Mouse (Mus musculus): ENCODE measurements around the gene Ovgp1. TPM values are rescaled to one million over a fixed set of nuclear protein-coding genes. Genes with fewer than 3 reads are reported as not detected.

Gene Ovgp1
- total and polyA plus RNA-seq, 3 experiments: 0.62 to 2.2 TPM; not detected in 1

Other genes with a start within 250 kb of the Ovgp1 start
- 32.3 and 39.7 TPM in 2 replicates for gene Rap1a, start 172.4 kb upstream of the Ovgp1 start, total RNA-seq (2012; rRNA removed)
- 10 to 100 TPM in 1 of 2 experiments, not detected in 1; 64.5 TPM for gene Rap1a, start 172.4 kb upstream of the Ovgp1 start, polyA plus RNA-seq (2012; ENCODE audit: insufficient read depth in 1 of 2, insufficient read length in 2 of 2, low read depth in 1 of 2, low replicate concordance in 2 of 2, missing spikeins in 1 of 2)
- gene Adora3, start 102.9 kb upstream of the Ovgp1 start, total RNA-seq (2012; rRNA removed): 0.36 and 0.42 TPM in 2 replicates
- under 1 TPM in 1 of 2 experiments, not detected in 1; 0.65 TPM for gene Adora3, start 102.9 kb upstream of the Ovgp1 start, polyA plus RNA-seq (2012; ENCODE audit: insufficient read depth in 1 of 2, insufficient read length in 2 of 2, low read depth in 1 of 2, low replicate concordance in 2 of 2, missing spikeins in 1 of 2)
- gene Tmigd3, start 102.8 kb upstream of the Ovgp1 start, total RNA-seq (2012; rRNA removed): 0.27 and 0.39 TPM in 2 replicates
- under 1 TPM in 1 of 2 experiments, not detected in 1; 0.36 TPM for gene Tmigd3, start 102.8 kb upstream of the Ovgp1 start, polyA plus RNA-seq (2012; ENCODE audit: insufficient read depth in 1 of 2, insufficient read length in 2 of 2, low read depth in 1 of 2, low replicate concordance in 2 of 2, missing spikeins in 1 of 2)
- 2.8 and 5.9 TPM in 2 replicates for gene I830077J02Rik, start 41.0 kb upstream of the Ovgp1 start, total RNA-seq (2012; rRNA removed)
- 1 to 10 TPM in 1 of 2 experiments, not detected in 1; 9.4 TPM for gene I830077J02Rik, start 41.0 kb upstream of the Ovgp1 start, polyA plus RNA-seq (2012; ENCODE audit: insufficient read depth in 1 of 2, insufficient read length in 2 of 2, low read depth in 1 of 2, low replicate concordance in 2 of 2, missing spikeins in 1 of 2)
- 103 and 116 TPM in 2 replicates for gene Wdr77, start 14.3 kb upstream of the Ovgp1 start, total RNA-seq (2012; rRNA removed)
- 100 to 1,000 TPM in 1 of 2 experiments, not detected in 1; 204 TPM for gene Wdr77, start 14.3 kb upstream of the Ovgp1 start, polyA plus RNA-seq (2012; ENCODE audit: insufficient read depth in 1 of 2, insufficient read length in 2 of 2, low read depth in 1 of 2, low replicate concordance in 2 of 2, missing spikeins in 1 of 2)
- gene Atp5f1, start 13.6 kb upstream of the Ovgp1 start, total RNA-seq (2012; rRNA removed): 309 and 313 TPM in 2 replicates
- 100 to 1,000 TPM in 1 of 2 experiments, not detected in 1; 344 TPM for gene Atp5f1, start 13.6 kb upstream of the Ovgp1 start, polyA plus RNA-seq (2012; ENCODE audit: insufficient read depth in 1 of 2, insufficient read length in 2 of 2, low read depth in 1 of 2, low replicate concordance in 2 of 2, missing spikeins in 1 of 2)
- not detected in 2 replicates for gene Pifo, start 40.9 kb downstream of the Ovgp1 start, total RNA-seq (2012; rRNA removed)
- gene Pifo, start 40.9 kb downstream of the Ovgp1 start, polyA plus RNA-seq (2012; ENCODE audit: insufficient read depth in 1 of 2, insufficient read length in 2 of 2, low read depth in 1 of 2, low replicate concordance in 2 of 2, missing spikeins in 1 of 2): not detected
- not detected in 2 replicates for gene Chil5, start 59.1 kb downstream of the Ovgp1 start, total RNA-seq (2012; rRNA removed)
- gene Chil5, start 59.1 kb downstream of the Ovgp1 start, polyA plus RNA-seq (2012; ENCODE audit: insufficient read depth in 1 of 2, insufficient read length in 2 of 2, low read depth in 1 of 2, low replicate concordance in 2 of 2, missing spikeins in 1 of 2): not detected
- not detected in 2 replicates for gene Chia1, start 139.5 kb downstream of the Ovgp1 start, total RNA-seq (2012; rRNA removed)
- not detected for gene Chia1, start 139.5 kb downstream of the Ovgp1 start, polyA plus RNA-seq (2012; ENCODE audit: insufficient read depth in 1 of 2, insufficient read length in 2 of 2, low read depth in 1 of 2, low replicate concordance in 2 of 2, missing spikeins in 1 of 2)
- not detected in 2 replicates for gene Chil3, start 193.9 kb downstream of the Ovgp1 start, total RNA-seq (2012; rRNA removed)
- gene Chil3, start 193.9 kb downstream of the Ovgp1 start, polyA plus RNA-seq (2012; ENCODE audit: insufficient read depth in 1 of 2, insufficient read length in 2 of 2, low read depth in 1 of 2, low replicate concordance in 2 of 2, missing spikeins in 1 of 2): not detected
- gene Chil4, start 245.8 kb downstream of the Ovgp1 start, total RNA-seq (2012; rRNA removed): not detected in 2 replicates
- gene Chil4, start 245.8 kb downstream of the Ovgp1 start, polyA plus RNA-seq (2012; ENCODE audit: insufficient read depth in 1 of 2, insufficient read length in 2 of 2, low read depth in 1 of 2, low replicate concordance in 2 of 2, missing spikeins in 1 of 2): not detected